Comparison of ENCODE assay signal across 10 mouse cellular contexts in the genomic region with DNA sequence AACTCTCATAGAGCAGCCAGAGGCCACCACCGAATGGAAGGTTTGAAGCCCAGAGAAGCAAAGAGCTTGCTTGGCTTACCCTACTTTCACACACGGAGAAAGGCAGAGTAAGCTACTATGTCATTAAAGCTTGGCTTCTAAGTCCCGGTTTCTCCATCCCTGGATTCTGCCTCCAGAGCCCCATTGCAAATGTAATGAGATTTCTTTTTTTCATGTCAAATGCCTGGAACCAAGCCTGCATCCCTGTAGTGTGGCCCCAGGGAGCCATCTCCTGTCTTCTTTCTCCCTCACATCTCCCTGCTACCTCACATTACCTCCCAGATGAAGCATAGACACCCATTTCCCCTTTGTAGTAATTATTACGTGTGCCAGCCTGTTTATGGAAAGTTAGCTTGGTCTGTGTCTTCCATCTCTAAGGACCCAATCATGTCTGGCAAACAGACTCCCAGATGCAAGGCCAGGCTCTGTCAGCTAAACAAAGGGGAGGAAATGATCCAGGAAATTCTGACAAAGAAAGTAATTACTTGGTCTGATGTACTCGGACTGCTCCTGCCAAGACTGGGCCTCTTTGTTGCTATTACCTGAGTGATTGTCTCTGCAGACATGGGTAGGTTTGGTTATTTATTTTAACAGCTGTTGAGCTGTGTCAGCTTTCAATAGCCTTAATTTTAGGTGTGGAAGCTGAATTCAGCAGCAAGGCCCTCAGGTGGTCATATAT. TPM values are rescaled to one million over a fixed set of nuclear protein-coding genes. Genes with fewer than 3 reads are reported as not detected.
DNase-seq lines count a peak whose midpoint lies in the region; ATAC-seq and TF ChIP-seq lines count a peak whose summit lies in the region.
"Had no signal": no experiment of that assay in that cellular context is flagged by ENCODE, and none has a peak within 500 bp of the region (broad histone marks: within the 10 kb centered on the region; RNA-seq: fewer than 3 reads in every experiment).

No protein-coding gene starts in this region.

- H3K4me2 ChIP-seq in forebrain, postnatal 0 days (ENCODE audit: low read depth): no peak overlapping the region
- no peak overlapping the region for H3K4me2 ChIP-seq in limb, embryonic 12.5 days

- DNase-seq in kidney, postnatal 14 days: peak; percentile 36
- no peak for DNase-seq in kidney, postnatal 10 days
- DNase-seq in forebrain, postnatal 0 days: peak; percentile 7
- peak; percentile 44 for DNase-seq in retina, postnatal 1 day
- no peak for DNase-seq in right cerebral cortex, adult 2 months (ENCODE audit: low spot score in 2 of 2)
- no peak for DNase-seq in layer of hippocampus, adult 9-10 months (ENCODE audit: low spot score)
- DNase-seq: cerebellum, adult 18-20 months; gastrocnemius, postnatal 36 days had no signal

- H3K9ac ChIP-seq in forebrain, postnatal 0 days: no peak overlapping the region
- H3K9ac ChIP-seq in limb, embryonic 12.5 days (replicated peaks): no peak overlapping the region

- no peaks in the 10 kb centered on the region for H3K27me3 ChIP-seq in forebrain, postnatal 0 days (ENCODE audit: insufficient read depth, low read length)
- H3K27me3 ChIP-seq in limb, embryonic 12.5 days: no peaks in the 10 kb centered on the region

- H3K27ac ChIP-seq in forebrain, postnatal 0 days (ENCODE audit: low read depth, low read length): peak overlapping the region; percentile 3; the same call in 1 of the 2 replicates
- H3K27ac ChIP-seq in limb, embryonic 12.5 days: peak overlapping the region; percentile 62

- H3K9me3 ChIP-seq in forebrain, postnatal 0 days (ENCODE audit: low read length): no peaks in the 10 kb centered on the region
- no peaks in the 10 kb centered on the region for H3K9me3 ChIP-seq in limb, embryonic 12.5 days

- TF ChIP-seq CTCF in forebrain, postnatal 0 days (IDR thresholded peaks at IDR 0.05; ENCODE audit: low read depth): no peak

- no peaks in the 10 kb centered on the region for H3K4me1 ChIP-seq in forebrain, postnatal 0 days (ENCODE audit: insufficient read depth)
- peaks cover 19% of the 10 kb centered on the region for H3K4me1 ChIP-seq in limb, embryonic 12.5 days (replicated peaks)

- 28% methylated on average over 5 of the region's 5 CpGs for WGBS in forebrain, postnatal 0 days
- 38% methylated on average over 5 of the region's 5 CpGs for WGBS in limb, embryonic 12.5 days

- no peak overlapping the region for H3K4me3 ChIP-seq in forebrain, postnatal 0 days (ENCODE audit: low read depth, low read length)
- no peak overlapping the region for H3K4me3 ChIP-seq in limb, embryonic 12.5 days (replicated peaks)

- ATAC-seq in forebrain, postnatal 0 days: peak; percentile 61
- no peak for ATAC-seq in limb, embryonic 12.5 days (ENCODE audit: insufficient number of reproducible peaks, insufficient read depth, low FRiP score, low TSS enrichment, low read depth)
- ATAC-seq in frontal cortex, adult (ENCODE audit: low TSS enrichment): no peak

- H3K36me3 ChIP-seq in forebrain, postnatal 0 days (ENCODE audit: insufficient read depth): no peaks in the 10 kb centered on the region
- H3K36me3 ChIP-seq in limb, embryonic 12.5 days: no peaks in the 10 kb centered on the region

RNA-seq across cellular contexts. Expression of gene Rrm2, which starts 38.7 kb away (rescaled TPM):
- total RNA-seq in forebrain, postnatal 0 days (2014; rRNA removed): 18.2 and 19.2 TPM in 2 replicates
- 50.3 and 50.7 TPM in 2 replicates for polyA plus RNA-seq in forebrain, postnatal 0 days (2015; fragmentation: Nextera tagmentation; extraction: Ambion mirVana)
- 367 and 394 TPM in 2 replicates for polyA plus RNA-seq in limb, embryonic 12.5 days (2016; fragmentation: Nextera tagmentation; extraction: Ambion mirVana)

Comparison
In these comparisons a context has a peak if more than half of its experiments do, and no peak if none do; other contexts are left out.
1. DNase-seq: peak in kidney, postnatal 14 days (single experiment), forebrain, postnatal 0 days (single experiment) and retina, postnatal 1 day (single experiment); none in kidney, postnatal 10 days (single experiment), right cerebral cortex, adult 2 months (0 of 2) and layer of hippocampus, adult 9-10 months (single experiment).